Mouse (Mus musculus): ENCODE measurements around the gene Fam20a.

GRCm38 (mm10) chr11:109649206-109649605 lies 72.9 kb downstream of the Fam20a start, which contains the start of gene Prkar1a:
- TF ChIP-seq CTCF (IDR thresholded peaks at IDR 0.05; ENCODE audit: low read depth, low read length) = no peak
- no peak for TF ChIP-seq POLR2A (IDR thresholded peaks at IDR 0.05; ENCODE audit: borderline replicate concordance, low read depth, low read length)
